Comparison of ENCODE assay signal across 16 mouse cellular contexts in genomic region chr7:80743920-80744630, GRCm38 (mm10). TPM values are rescaled to one million over a fixed set of nuclear protein-coding genes. Genes with fewer than 3 reads are reported as not detected.
DNase-seq lines count a peak whose midpoint lies in the region; ATAC-seq and TF ChIP-seq lines count a peak whose summit lies in the region.
"Had no signal": no experiment of that assay in that cellular context is flagged by ENCODE, and none has a peak within 500 bp of the region (broad histone marks: within the 10 kb centered on the region; RNA-seq: fewer than 3 reads in every experiment).

No protein-coding gene starts in this region.

- 75% methylated on average over 9 of the region's 9 CpGs for WGBS in heart, embryonic 10.5 days
- 84% methylated on average over 9 of the region's 9 CpGs for WGBS in midbrain, embryonic 10.5 days
- WGBS in midbrain, postnatal 0 days: 74% methylated on average over 9 of the region's 9 CpGs
- 53% methylated on average over 9 of the region's 9 CpGs for WGBS in embryonic facial prominence, embryonic 14.5 days

- no peak for TF ChIP-seq CTCF in midbrain, postnatal 0 days (IDR thresholded peaks at IDR 0.05)

- no peak overlapping the region for H3K9ac ChIP-seq in midbrain, postnatal 0 days (replicated peaks; ENCODE audit: low read length, poor library complexity, severe bottlenecking)
- H3K9ac ChIP-seq in embryonic facial prominence, embryonic 14.5 days (ENCODE audit: low read depth, low read length): no peak overlapping the region
- H3K9ac ChIP-seq: kidney, embryonic 15.5 days; limb, embryonic 12.5 days had no signal

- intact Hi-C loops in heart, postnatal 14 days (cut with DNase I): loop anchor here (2.0 to 5.0 kb wide), 2 partner anchors 59 to 418 kb away; no protein-coding TSS in a partner anchor

- no peak overlapping the region for H3K4me3 ChIP-seq in heart, embryonic 10.5 days
- H3K4me3 ChIP-seq in midbrain, embryonic 10.5 days: no peak overlapping the region
- no peak overlapping the region for H3K4me3 ChIP-seq in midbrain, postnatal 0 days (ENCODE audit: low read depth, low read length)
- H3K4me3 ChIP-seq in embryonic facial prominence, embryonic 14.5 days (ENCODE audit: low read depth, low read length): no peak overlapping the region
- H3K4me3 ChIP-seq: kidney, embryonic 15.5 days; limb, embryonic 12.5 days had no signal

- DNase-seq in heart, embryonic 10.5 days (ENCODE audit: low spot score): no peak
- no peak for DNase-seq in heart, postnatal 14 days
- no peak for DNase-seq in midbrain, embryonic 10.5 days (ENCODE audit: low spot score)
- no peak for DNase-seq in midbrain, postnatal 0 days (ENCODE audit: low spot score)
- DNase-seq in embryonic facial prominence, embryonic 14.5 days (ENCODE audit: low spot score): peak; percentile 50
- DNase-seq in yolk sac, embryonic 10.5 days (ENCODE audit: low spot score): peak; percentile 13
- DNase-seq in spleen, postnatal 4 days (ENCODE audit: low spot score in 2 of 2): no peak
- DNase-seq: cerebellum, adult 9-10 months; embryo, embryonic 11 days; layer of hippocampus, adult 9-11 months; right cerebral cortex, postnatal 4 days had no signal

- 0 out of 2 replicates have a peak overlapping the region, but pooled peaks have one; percentile 7 for H3K27ac ChIP-seq in heart, embryonic 10.5 days
- peak overlapping the region; percentile 83 for H3K27ac ChIP-seq in midbrain, embryonic 10.5 days (replicated peaks)
- no peak overlapping the region for H3K27ac ChIP-seq in midbrain, postnatal 0 days (ENCODE audit: low read depth, low read length)
- 0 out of 2 replicates have a peak overlapping the region, but pooled peaks have one; percentile 65 for H3K27ac ChIP-seq in embryonic facial prominence, embryonic 14.5 days (replicated peaks; ENCODE audit: low read depth, low read length)
- H3K27ac ChIP-seq: kidney, embryonic 15.5 days; limb, embryonic 12.5 days had no signal

- no peaks in the 10 kb centered on the region for H3K9me3 ChIP-seq in heart, embryonic 10.5 days
- no peaks in the 10 kb centered on the region for H3K9me3 ChIP-seq in midbrain, embryonic 10.5 days (replicated peaks)
- no peaks in the 10 kb centered on the region for H3K9me3 ChIP-seq in midbrain, postnatal 0 days (ENCODE audit: low read length)
- no peaks in the 10 kb centered on the region for H3K9me3 ChIP-seq in embryonic facial prominence, embryonic 14.5 days (ENCODE audit: control insufficient read depth, low read length)
- H3K9me3 ChIP-seq: kidney, embryonic 15.5 days; limb, embryonic 12.5 days had no signal

- ATAC-seq in midbrain, postnatal 0 days (ENCODE audit: low FRiP score): no peak
- peak; percentile 23; the same call in 1 of the 2 replicates for ATAC-seq in embryonic facial prominence, embryonic 14.5 days (ENCODE audit: low read depth)
- ATAC-seq: forebrain, embryonic 14.5 days; hindbrain, embryonic 16.5 days had no signal

- H3K4me2 ChIP-seq in midbrain, postnatal 0 days (ENCODE audit: low read depth, low read length, poor library complexity, severe bottlenecking): no peak overlapping the region
- no peak overlapping the region for H3K4me2 ChIP-seq in embryonic facial prominence, embryonic 14.5 days (ENCODE audit: low read depth, low read length)
- H3K4me2 ChIP-seq: kidney, embryonic 15.5 days; limb, embryonic 12.5 days had no signal

- H3K4me1 ChIP-seq in heart, embryonic 10.5 days: peaks cover 47% of the 10 kb centered on the region
- H3K4me1 ChIP-seq in midbrain, embryonic 10.5 days: peaks cover 40% of the 10 kb centered on the region
- H3K4me1 ChIP-seq in midbrain, postnatal 0 days (ENCODE audit: insufficient read depth, low read length): no peaks in the 10 kb centered on the region
- peaks cover 23% of the 10 kb centered on the region for H3K4me1 ChIP-seq in embryonic facial prominence, embryonic 14.5 days (ENCODE audit: control insufficient read depth, insufficient read depth, low read length)

- no peaks in the 10 kb centered on the region for H3K27me3 ChIP-seq in heart, embryonic 10.5 days (ENCODE audit: insufficient read depth, poor library complexity, severe bottlenecking)
- no peaks in the 10 kb centered on the region for H3K27me3 ChIP-seq in midbrain, embryonic 10.5 days (ENCODE audit: low read depth, poor library complexity, severe bottlenecking)
- no peaks in the 10 kb centered on the region for H3K27me3 ChIP-seq in midbrain, postnatal 0 days (ENCODE audit: insufficient read depth, low read length)
- no peaks in the 10 kb centered on the region for H3K27me3 ChIP-seq in embryonic facial prominence, embryonic 14.5 days (replicated peaks; ENCODE audit: control insufficient read depth, insufficient read depth, low read length)
- H3K27me3 ChIP-seq: CH12.LX; kidney, embryonic 15.5 days; limb, embryonic 12.5 days had no signal

- peaks cover 63% of the 10 kb centered on the region for H3K36me3 ChIP-seq in heart, embryonic 10.5 days
- peaks cover 46% of the 10 kb centered on the region for H3K36me3 ChIP-seq in midbrain, embryonic 10.5 days
- H3K36me3 ChIP-seq in midbrain, postnatal 0 days (ENCODE audit: insufficient read depth, low read length): peaks cover 36% of the 10 kb centered on the region
- peaks cover 62% of the 10 kb centered on the region for H3K36me3 ChIP-seq in embryonic facial prominence, embryonic 14.5 days (ENCODE audit: control insufficient read depth, insufficient read depth, low read length)

RNA-seq across cellular contexts. Expression of gene Crtc3, which starts 55.4 kb away (rescaled TPM):
- polyA plus RNA-seq in heart, embryonic 10.5 days (2016; fragmentation: Nextera tagmentation; extraction: Ambion mirVana): 14.6 and 18.6 TPM in 2 replicates
- 10 to 100 TPM; 16.2 to 20.1 TPM for total RNA-seq in heart, postnatal 14 days (2021)
- 8.4 and 9.3 TPM in 2 replicates for polyA plus RNA-seq in midbrain, embryonic 10.5 days (2016; fragmentation: Nextera tagmentation; extraction: Ambion mirVana)
- 12.9 and 13.9 TPM in 2 replicates for total RNA-seq in midbrain, postnatal 0 days (2014; rRNA removed)
- 13.0 and 13.2 TPM in 2 replicates for polyA plus RNA-seq in midbrain, postnatal 0 days (2015; fragmentation: Nextera tagmentation; extraction: Ambion mirVana)
- 21.6 and 22.9 TPM in 2 replicates for polyA plus RNA-seq in embryonic facial prominence, embryonic 14.5 days (2014; fragmentation: Nextera tagmentation; extraction: Ambion mirVana)

Comparison
In these comparisons a context has a peak if more than half of its experiments do, and no peak if none do; other contexts are left out.
1. DNase-seq: peak in embryonic facial prominence, embryonic 14.5 days (single experiment) and yolk sac, embryonic 10.5 days (single experiment); none in heart, embryonic 10.5 days (single experiment), heart, postnatal 14 days (0 of 2), midbrain, embryonic 10.5 days (single experiment), midbrain, postnatal 0 days (single experiment) and spleen, postnatal 4 days (0 of 2).